Mouse (Mus musculus) gastrocnemius, postnatal 4 days (tissue): ENCODE measurements at regions not wholly inside any gene's neighbourhood (a gene's known extent, or its start where the extent isn't known, plus 50 kb on each side); places are given as distances from the start of the nearest gene placed in this dataset.
A peak's percentile ranks its signal among the peaks of the same experiment; 100 is the strongest.

Experiments used
- DNase-seq, 2 experiments: peaks; one replicate each; pipeline ENCODE4 v3.0.0; 2021 to 2022; ENCODE audit warnings: low spot score in 2 of 2, mixed read lengths in 2 of 2

- DNase-seq, result no peak
Measured at GRCm38 (mm10) chr3:41857446-41857845, 115.0 kb downstream of the D3Ertd751e start.

- DNase-seq, result no peak
Measured at GRCm38 (mm10) chr3:41862674-41863073, 120.3 kb downstream of the D3Ertd751e start.

DNA sequence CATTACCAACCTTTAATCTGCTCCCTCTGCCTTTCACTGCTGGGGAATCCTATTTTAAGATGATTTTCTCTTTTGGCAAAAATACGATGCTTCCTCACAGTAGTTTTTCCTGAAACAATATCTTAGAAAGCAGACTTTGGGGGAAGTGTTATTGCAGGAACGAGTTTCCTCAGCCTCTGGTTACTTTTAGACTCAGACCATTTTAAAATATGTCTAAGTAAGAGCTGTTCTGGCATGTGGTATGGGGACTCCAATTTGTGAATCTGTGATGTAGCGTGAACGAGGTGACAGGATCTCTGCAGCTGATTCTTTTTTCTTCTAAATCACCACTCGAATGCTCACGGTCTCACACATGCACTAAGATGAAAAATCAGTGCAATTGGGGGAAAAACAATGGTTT lies 166.5 kb downstream of the D3Ertd751e start:
- no peak for DNase-seq

- no peak for DNase-seq
Measured at GRCm38 (mm10) chr3:41913190-41913589, 170.8 kb downstream of the D3Ertd751e start.

- DNase-seq, result no peak
Measured at GRCm38 (mm10) chr3:41939843-41940242, 197.4 kb downstream of the D3Ertd751e start.

DNA sequence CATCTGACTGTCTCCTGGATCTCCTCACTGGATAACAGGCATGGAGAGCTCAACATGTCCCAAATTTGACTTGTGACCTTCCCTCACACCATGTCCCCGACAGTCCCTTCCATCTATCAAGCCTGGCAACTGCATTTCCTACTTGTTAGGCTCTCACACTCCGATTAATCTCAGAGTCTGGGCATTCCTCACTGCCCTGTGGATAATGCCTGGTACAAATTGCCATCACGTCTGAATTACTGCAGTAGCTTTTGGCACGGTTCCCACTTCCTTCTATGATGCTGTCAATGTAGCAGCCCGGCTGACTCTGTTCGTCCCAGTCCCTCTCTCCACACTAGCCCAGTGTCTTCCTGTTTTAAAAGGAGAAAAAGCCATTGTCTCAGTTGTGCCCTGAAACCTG lies 200.6 kb downstream of the D3Ertd751e start:
- DNase-seq, result no peak

- DNase-seq, result no peak
Measured at GRCm38 (mm10) chr3:41949404-41949803, 207.0 kb downstream of the D3Ertd751e start.

DNA sequence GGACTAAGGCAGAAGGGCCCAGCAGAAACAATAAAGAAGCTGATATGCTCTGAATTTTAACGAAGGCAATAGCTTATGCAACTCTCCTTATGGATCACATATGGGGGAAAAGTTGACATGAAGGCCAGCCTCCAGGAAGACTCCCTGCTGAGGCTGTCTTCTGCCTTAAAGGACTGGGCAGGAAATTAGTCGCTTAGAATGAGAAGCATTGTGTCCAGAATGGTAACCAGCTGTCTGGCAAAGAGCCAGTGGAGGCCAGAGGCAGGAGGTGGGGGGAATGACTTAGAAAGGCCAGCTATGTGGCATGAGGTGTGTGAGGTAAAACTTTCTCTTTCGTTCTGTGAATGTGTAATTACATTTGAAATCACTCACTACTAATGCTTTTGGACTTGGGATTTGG lies 215.0 kb downstream of the D3Ertd751e start:
- no peak for DNase-seq

DNA sequence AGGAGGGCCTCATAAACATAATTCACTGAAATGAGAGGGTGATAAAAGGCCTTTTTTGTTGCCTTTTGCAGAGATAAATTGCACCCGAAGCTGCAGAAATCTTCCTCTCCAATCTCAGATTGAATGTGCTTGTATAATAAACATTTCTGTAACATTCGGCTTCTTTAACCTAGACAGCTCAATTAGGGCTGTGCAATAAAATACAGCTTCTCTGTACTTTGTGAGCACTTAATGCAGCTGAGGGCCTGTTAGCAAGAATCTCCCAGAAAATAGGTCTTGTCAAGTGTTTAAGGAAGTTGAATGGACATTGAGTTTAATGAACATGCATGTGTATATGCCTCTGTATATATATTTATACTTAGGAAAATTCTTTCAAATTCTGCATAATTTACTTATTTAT lies 217.8 kb downstream of the D3Ertd751e start:
- DNase-seq, result no peak

DNA sequence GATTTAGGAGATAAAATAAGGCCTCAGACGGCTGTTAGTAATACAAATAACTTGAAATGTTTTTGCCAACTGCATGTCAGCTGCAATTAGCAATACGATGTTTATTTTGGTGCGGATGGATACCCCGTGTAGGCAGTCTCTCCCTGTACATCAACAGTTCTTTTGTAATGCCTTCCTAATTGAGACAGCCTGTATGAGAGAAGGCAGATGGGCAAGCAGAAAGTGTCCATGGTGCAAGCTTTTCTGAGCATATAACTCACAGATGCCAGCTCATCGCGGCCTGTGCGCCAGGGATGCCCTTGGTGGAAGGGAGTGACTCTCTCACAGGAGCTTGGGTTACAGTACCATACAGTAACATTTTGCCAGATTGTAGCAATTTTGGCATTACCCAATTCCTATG lies 220.5 kb downstream of the D3Ertd751e start:
- no peak for DNase-seq

- no peak for DNase-seq
Measured at GRCm38 (mm10) chr3:42006672-42007265, 264.4 kb downstream of the D3Ertd751e start.

- no peak for DNase-seq
Measured at GRCm38 (mm10) chr3:42023187-42023586, 280.8 kb downstream of the D3Ertd751e start.

DNA sequence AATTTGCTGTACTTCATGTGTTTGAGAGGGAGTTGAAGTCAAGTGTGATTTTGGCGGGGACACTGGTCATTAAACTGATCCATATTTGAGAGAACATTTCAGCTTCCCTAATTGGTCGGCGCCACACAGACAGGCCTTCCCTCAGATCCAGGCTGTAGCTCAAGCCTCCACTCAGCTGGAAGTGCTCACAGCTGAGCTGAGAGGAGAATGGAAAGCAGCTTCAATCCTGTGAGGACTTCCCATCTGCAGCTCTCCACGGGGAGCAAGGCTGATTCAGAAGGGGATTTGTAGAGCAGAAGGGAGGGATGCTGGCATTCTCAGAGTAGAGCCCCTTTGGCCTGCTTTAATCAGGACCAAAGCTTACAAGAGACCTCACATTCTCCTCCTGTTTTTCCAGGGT lies 297.2 kb downstream of the D3Ertd751e start:
- DNase-seq, result no peak

DNA sequence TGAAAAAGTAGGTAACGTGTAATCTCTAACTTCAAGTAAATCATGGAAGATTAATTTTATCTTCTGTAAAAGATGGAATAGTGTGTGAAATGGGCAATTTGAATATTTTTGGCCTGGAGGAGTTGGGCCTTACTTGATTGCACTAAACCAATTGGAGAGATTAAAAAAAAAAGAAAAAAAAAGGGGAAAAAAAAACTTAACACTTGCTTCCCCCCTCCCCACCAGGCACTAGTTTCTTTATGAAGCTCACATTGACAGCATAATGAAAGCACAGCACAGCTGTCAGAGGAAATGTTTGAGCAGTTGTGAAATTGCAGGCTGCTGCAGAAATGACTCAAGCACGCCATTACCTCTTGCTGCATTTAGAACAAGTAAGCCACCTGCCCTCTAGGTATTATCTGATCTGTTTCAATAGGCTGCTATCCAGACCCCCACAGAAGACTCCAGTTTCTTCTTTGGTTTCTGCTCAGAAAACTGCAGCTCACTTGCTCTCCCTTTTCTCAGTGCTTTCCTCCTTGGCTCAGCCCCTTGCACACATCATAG lies 297.9 kb downstream of the D3Ertd751e start:
- no peak for DNase-seq

DNA sequence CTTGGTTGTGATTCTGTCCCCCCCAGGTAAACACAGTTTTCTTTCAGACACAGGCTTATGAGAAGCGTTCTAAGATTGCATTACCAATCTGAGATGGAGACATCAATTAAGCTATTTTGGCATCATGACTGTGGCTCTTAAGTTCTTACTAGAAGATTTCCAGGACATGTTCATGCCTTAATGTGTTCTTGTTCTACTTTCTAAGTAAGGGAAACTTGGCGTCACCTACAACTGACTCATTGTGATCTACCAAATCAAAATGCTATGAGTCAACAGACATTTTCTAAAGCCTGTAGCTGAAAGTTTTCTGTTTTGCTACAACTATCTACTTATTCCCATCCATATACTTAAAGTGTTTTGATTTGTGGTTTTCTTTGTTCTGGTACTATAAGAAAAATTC lies 298.5 kb downstream of the D3Ertd751e start:
- DNase-seq, result no peak

- DNase-seq, result no peak
Measured at GRCm38 (mm10) chr3:42057286-42057868, 315.0 kb downstream of the D3Ertd751e start.

DNA sequence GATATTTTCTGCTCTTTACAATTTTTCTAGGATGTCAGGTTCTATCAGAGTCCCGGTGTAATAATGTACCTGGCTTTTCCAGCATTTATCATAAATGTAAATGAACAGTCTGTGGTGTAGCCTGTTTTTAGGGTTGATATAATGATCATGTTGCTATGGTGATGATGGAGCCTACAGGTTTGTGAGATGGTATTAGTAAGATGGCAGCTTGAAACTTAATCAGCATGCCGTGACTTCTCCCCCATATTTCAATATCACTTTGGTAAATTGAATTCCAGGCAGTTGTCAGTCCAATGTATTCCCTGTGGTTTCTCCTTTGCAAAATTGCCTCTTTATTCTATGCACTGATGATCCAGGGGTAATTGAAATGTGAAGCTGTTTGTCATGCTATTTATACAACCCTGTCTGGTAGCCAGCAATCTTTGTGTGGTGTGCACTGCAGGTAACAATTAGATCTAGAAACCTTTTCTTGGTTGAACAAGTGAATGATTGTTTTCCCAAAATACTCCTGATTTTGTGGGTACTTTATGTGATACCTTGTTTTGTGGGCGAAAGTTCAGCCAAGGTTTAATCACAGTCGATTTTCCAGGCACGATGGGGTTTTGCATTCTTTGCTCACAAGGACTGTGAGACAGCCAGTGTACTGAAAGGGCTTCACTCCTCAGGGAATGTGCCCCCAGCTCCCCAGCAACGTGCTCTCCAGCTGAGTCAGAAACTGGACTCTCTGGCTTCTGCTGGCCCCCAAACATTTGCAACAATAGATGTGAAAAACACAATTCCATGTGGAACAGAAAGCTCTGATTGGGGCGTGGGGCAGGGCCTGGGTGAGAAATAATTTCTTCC lies 322.9 kb downstream of the D3Ertd751e start:
- DNase-seq, result no peak

GRCm38 (mm10) chr3:42065962-42066361 lies 323.6 kb downstream of the D3Ertd751e start:
- DNase-seq, result no peak

DNA sequence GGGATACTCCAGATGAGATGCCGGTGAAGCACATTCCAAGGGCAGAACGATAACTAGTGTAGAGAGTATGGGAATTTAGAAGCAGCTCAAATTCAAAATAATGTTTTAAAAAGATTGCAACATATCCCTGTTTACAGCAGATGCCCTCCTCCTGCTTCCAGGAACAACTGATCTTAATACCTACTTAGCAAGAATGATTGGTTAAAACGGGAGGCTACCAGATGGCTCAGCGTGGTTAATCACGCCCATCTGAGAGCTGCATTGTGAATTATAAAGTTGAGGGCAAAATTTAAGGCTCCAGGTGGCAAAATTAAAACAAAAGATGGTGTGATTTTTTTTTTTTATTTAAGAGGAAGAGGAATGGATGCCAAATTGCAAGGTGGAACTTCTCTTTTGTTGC lies 324.6 kb downstream of the D3Ertd751e start:
- DNase-seq, result no peak

DNA sequence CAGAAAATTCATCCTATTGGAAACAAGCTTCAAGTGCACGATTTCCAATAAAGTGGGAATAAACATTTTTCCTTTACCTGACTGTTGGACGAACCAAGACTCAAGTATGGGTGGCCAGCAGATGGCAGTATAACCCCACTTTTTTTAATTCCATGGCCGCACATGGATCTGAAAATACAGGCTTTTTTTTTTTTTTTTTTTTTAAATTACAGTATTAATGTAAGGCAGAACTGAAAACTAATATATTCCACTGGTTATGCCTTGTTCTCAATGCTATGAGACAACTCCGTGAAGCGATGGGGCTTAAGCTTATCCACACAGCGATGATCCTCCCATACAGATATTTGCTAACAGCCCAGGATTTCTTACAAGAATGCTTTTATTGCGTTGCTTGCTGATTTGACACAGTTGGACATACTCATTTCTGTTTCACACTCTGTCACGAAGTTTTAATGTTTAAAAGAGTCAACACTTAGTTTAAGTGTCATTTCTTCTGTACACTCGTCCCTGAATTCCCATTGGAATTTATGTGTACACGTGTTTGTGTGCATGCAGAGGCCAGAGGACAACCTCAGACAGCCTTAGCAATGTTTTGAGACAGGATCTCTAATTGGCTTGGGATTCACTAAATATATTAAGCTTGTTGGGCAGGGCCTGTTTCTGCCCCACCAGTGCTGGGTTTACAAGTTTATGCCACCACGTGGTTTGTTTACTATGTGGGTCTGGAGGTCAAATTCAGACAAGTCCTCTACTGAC lies 332.3 kb downstream of the D3Ertd751e start:
- peak in 1 of 2 experiments; percentile 18 for DNase-seq
